Mouse (Mus musculus) stomach, embryonic 15.5 days (tissue): ENCODE measurements around the gene Atic. TPM values are rescaled to one million over a fixed set of nuclear protein-coding genes. Genes with fewer than 3 reads are reported as not detected.

Experiments
- ATAC-seq: fragments of 200-750 bp; cut with Nextera tagmentation; 2 replicates; pipeline ENCODE4 v1.8.0; 2017; ENCODE audit warnings: low read depth, moderate number of reproducible peaks, moderate TSS enrichment; ENCODE audit not compliant: insufficient read depth, low FRiP score
- H3K27ac ChIP-seq: fragments of 300-500 bp; sonication (generic); 2 replicates; pipeline ENCODE4 v1.5.1; 2015; ENCODE audit warnings: mild to moderate bottlenecking, inconsistent platforms
- H3K27me3 ChIP-seq: fragments of 300-500 bp; sonication (generic); replicated peaks from 2 replicates; pipeline ENCODE4 v1.6.1; 2015; ENCODE audit warnings: inconsistent platforms
- H3K36me3 ChIP-seq: fragments of 300-500 bp; sonication (generic); 2 replicates; pipeline ENCODE4 v1.6.1; 2015; ENCODE audit warnings: inconsistent platforms
- H3K4me1 ChIP-seq: fragments of 300-500 bp; sonication (generic); 2 replicates; pipeline ENCODE4 v1.6.1; 2015; ENCODE audit warnings: inconsistent platforms
- H3K4me2 ChIP-seq: fragments of 300-500 bp; sonication (generic); 2 replicates; pipeline ENCODE4 v1.6.1; 2015; ENCODE audit warnings: mild to moderate bottlenecking, inconsistent platforms
- H3K4me3 ChIP-seq: fragments of 300-500 bp; sonication (generic); replicated peaks from 2 replicates; pipeline ENCODE4 v1.5.1; 2015; ENCODE audit warnings: inconsistent platforms
- H3K9ac ChIP-seq: fragments of 300-500 bp; sonication (generic); 2 replicates; pipeline ENCODE4 v1.6.1; 2015; ENCODE audit warnings: inconsistent platforms
- H3K9me3 ChIP-seq: fragments of 300-500 bp; sonication (generic); 2 replicates; pipeline ENCODE4 v1.6.1; 2016; ENCODE audit warnings: inconsistent platforms
- WGBS: fragments of 180-500 bp; shearing (Covaris S2); methylation state at CpG from one replicate; pipeline ENCODE4 v1.1.7; 2015; 5-methylcytosine and 5-hydroxymethylcytosine counted together
- polyA plus RNA-seq: library from polyadenylated mRNA; unstranded; fragments of >200 nt; fragmentation: Nextera tagmentation; extraction: Ambion mirVana; gene quantifications from 2 replicates; pipeline ENCODE4 v1.2.1, GENCODE M21; 2015

Atic gene
- polyA plus RNA-seq, 1 experiment from 2014 or later, result 77.6 TPM

GRCm38 (mm10) chr1:71605751-71606150 is 48.8 kb downstream of the Atic start:
- WGBS, result 91% methylated on average over 2 of the region's 2 CpGs

GRCm38 (mm10) chr1:71606600-71607325 is 49.8 kb downstream of the Atic start:
- no peak overlapping the region for H3K9ac ChIP-seq
- WGBS, result 89% methylated on average over 8 of the region's 8 CpGs
- H3K36me3 ChIP-seq, result peaks cover 48% of the 10 kb centered on the region
- H3K4me3 ChIP-seq, result no peak overlapping the region
- no peaks in the 10 kb centered on the region for H3K27me3 ChIP-seq
- no peaks in the 10 kb centered on the region for H3K4me1 ChIP-seq
- ATAC-seq, result no peak
- H3K4me2 ChIP-seq, result no peak overlapping the region
- no peak overlapping the region for H3K27ac ChIP-seq
- H3K9me3 ChIP-seq, result no peaks in the 10 kb centered on the region

More at GRCm38 (mm10) chr1:71605751-71606150, 48.8 kb downstream of the Atic start:
- Histone ChIP-seq H3K27me3 (no peaks in the 10 kb centered on the region), H3K4me2 (no peak overlapping the region), H3K9ac (no peak overlapping the region), H3K4me1 (no peaks in the 10 kb centered on the region), H3K4me3 (no peak overlapping the region), H3K27ac (no peak overlapping the region), H3K9me3 (no peaks in the 10 kb centered on the region), H3K36me3 (peaks cover 47% of the 10 kb centered on the region)
- ATAC-seq, result no peak

- no peak overlapping the region for H3K4me3 ChIP-seq
- no peaks in the 10 kb centered on the region for H3K27me3 ChIP-seq
- peaks cover 57% of the 10 kb centered on the region for H3K36me3 ChIP-seq
- no peak overlapping the region for H3K4me2 ChIP-seq
- no peaks in the 10 kb centered on the region for H3K4me1 ChIP-seq
- no peaks in the 10 kb centered on the region for H3K9me3 ChIP-seq
- H3K27ac ChIP-seq, result no peak overlapping the region
- WGBS, result 95% methylated on average over 37 of the region's 37 CpGs
- H3K9ac ChIP-seq, result no peak overlapping the region
- ATAC-seq, result no peak
These were observed 52.3 kb downstream of the Atic start for GRCm38 (mm10) chr1:71609057-71609775.

- Histone ChIP-seq H3K27ac (no peak overlapping the region), H3K4me3 (no peak overlapping the region), H3K36me3 (peaks cover 53% of the 10 kb centered on the region), H3K4me2 (no peak overlapping the region), H3K4me1 (no peaks in the 10 kb centered on the region), H3K27me3 (no peaks in the 10 kb centered on the region), H3K9me3 (no peaks in the 10 kb centered on the region), H3K9ac (no peak overlapping the region)
- ATAC-seq, result no peak
- whole genome bisulfite sequencing, result 85% methylated on average over 5 of the region's 5 CpGs
These were observed 53.0 kb downstream of the Atic start for GRCm38 (mm10) chr1:71609916-71610315.

- Histone ChIP-seq H3K9me3 (no peaks in the 10 kb centered on the region), H3K4me1 (no peaks in the 10 kb centered on the region), H3K4me2 (no peak overlapping the region), H3K36me3 (peaks cover 43% of the 10 kb centered on the region), H3K4me3 (no peak overlapping the region), H3K27me3 (no peaks in the 10 kb centered on the region), H3K9ac (no peak overlapping the region), H3K27ac (no peak overlapping the region)
- 93% methylated on average over 21 of the region's 21 CpGs for WGBS
- ATAC-seq, result no peak
These were observed 55.3 kb downstream of the Atic start for GRCm38 (mm10) chr1:71612256-71612655.

- H3K27ac ChIP-seq, result no peak overlapping the region
- 82% methylated on average over 8 of the region's 8 CpGs for WGBS
- H3K36me3 ChIP-seq, result peaks cover 32% of the 10 kb centered on the region
- no peaks in the 10 kb centered on the region for H3K27me3 ChIP-seq
- H3K9ac ChIP-seq, result no peak overlapping the region
- no peak overlapping the region for H3K4me2 ChIP-seq
- no peaks in the 10 kb centered on the region for H3K9me3 ChIP-seq
- no peak for ATAC-seq
- H3K4me3 ChIP-seq, result no peak overlapping the region
- no peaks in the 10 kb centered on the region for H3K4me1 ChIP-seq
These were observed 57.7 kb downstream of the Atic start for GRCm38 (mm10) chr1:71614545-71615246.

GRCm38 (mm10) chr1:71621526-71621925 is 64.6 kb downstream of the Atic start:
- H3K4me2 ChIP-seq, result no peak overlapping the region
- no peak for ATAC-seq
- no peaks in the 10 kb centered on the region for H3K9me3 ChIP-seq
- peaks cover 16% of the 10 kb centered on the region for H3K36me3 ChIP-seq
- 82% methylated on average over 2 of the region's 2 CpGs for WGBS
- H3K4me3 ChIP-seq, result no peak overlapping the region
- H3K9ac ChIP-seq, result no peak overlapping the region
- no peak overlapping the region for H3K27ac ChIP-seq
- no peaks in the 10 kb centered on the region for H3K27me3 ChIP-seq
- H3K4me1 ChIP-seq, result no peaks in the 10 kb centered on the region

- WGBS, result 84% methylated on average over 6 of the region's 6 CpGs
- Histone ChIP-seq H3K4me1 (no peaks in the 10 kb centered on the region), H3K27me3 (no peaks in the 10 kb centered on the region), H3K4me2 (no peak overlapping the region), H3K27ac (no peak overlapping the region), H3K4me3 (no peak overlapping the region), H3K9ac (no peak overlapping the region), H3K36me3 (peaks cover 30% of the 10 kb centered on the region), H3K9me3 (no peaks in the 10 kb centered on the region)
- ATAC-seq, result no peak
These were observed 66.7 kb downstream of the Atic start for GRCm38 (mm10) chr1:71623625-71624024.

Other genes starting within 250 kb of the Atic start
- 0.13 and 0.28 TPM in 2 replicates for gene Abca12, start 142.2 kb upstream of the Atic start, polyA plus RNA-seq
- gene Fn1, start 96.0 kb downstream of the Atic start, polyA plus RNA-seq, result 117 and 124 TPM in 2 replicates